Mouse (Mus musculus) ES-E14 (cell line): ENCODE measurements around the gene Pml.

Source experiments
- CHD2 ChIP-seq: IDR thresholded peaks from 2 replicates; pipeline ENCODE4 v1.6.1; 2014; ENCODE audit warnings: mild to moderate bottlenecking, low read depth, low read length, inconsistent platforms
- HCFC1 ChIP-seq: IDR thresholded peaks from 2 replicates; pipeline ENCODE4 v1.6.1; 2012; ENCODE audit warnings: low read length, inconsistent platforms, borderline replicate concordance; ENCODE audit not compliant: insufficient read depth
- ZC3H11A ChIP-seq: IDR thresholded peaks from 2 replicates; pipeline ENCODE4 v1.6.1; 2012; ENCODE audit warnings: low read depth, mild to moderate bottlenecking, inconsistent platforms, low read length, borderline replicate concordance
- ZNF384 ChIP-seq: IDR thresholded peaks from 2 replicates; pipeline ENCODE4 v1.6.1; 2012; ENCODE audit warnings: low read depth, low read length, inconsistent platforms

GRCm38 (mm10) chr9:58281597-58281996, 32.0 kb upstream of the Pml start:
- TF ChIP-seq CHD2 (no peak), ZC3H11A (no peak), HCFC1 (no peak), ZNF384 (no peak)
